Mouse (Mus musculus) cerebellum, adult (tissue): ENCODE measurements at regions not wholly inside any gene's neighbourhood (a gene's known extent, or its start where the extent isn't known, plus 50 kb on each side); places are given as distances from the start of the nearest gene placed in this dataset.
A peak's percentile ranks its signal among the peaks of the same experiment; 100 is the strongest.

Experiments used
- ATAC-seq: cut with Nextera tagmentation; 2 replicates; pipeline ENCODE4 v1.9.2; 2017; ENCODE audit warnings: mild to moderate bottlenecking, moderate library complexity, mixed read lengths; ENCODE audit not compliant: insufficient number of reproducible peaks, low FRiP score, low TSS enrichment

DNA sequence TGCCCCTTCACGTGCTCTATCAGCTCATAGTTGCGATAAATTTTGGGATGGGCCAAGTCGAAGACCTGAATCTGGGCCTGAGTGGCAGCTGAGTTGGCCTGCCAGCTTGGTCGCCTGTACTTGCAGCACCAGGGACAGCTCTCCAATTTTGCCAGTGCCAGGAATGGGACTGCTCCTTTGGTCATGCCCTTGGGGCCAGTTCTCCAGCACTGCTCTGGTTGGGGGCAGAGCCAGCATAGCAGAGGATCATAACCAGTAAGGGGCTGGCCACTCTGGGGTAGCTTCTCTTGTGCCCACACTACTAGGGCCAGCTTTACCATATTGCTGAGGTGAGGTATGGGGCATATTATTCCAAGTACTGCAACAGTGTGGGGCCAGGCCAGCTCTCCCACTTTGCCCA lies 397.0 kb upstream of the Cadm2 start:
- ATAC-seq, result no peak

DNA sequence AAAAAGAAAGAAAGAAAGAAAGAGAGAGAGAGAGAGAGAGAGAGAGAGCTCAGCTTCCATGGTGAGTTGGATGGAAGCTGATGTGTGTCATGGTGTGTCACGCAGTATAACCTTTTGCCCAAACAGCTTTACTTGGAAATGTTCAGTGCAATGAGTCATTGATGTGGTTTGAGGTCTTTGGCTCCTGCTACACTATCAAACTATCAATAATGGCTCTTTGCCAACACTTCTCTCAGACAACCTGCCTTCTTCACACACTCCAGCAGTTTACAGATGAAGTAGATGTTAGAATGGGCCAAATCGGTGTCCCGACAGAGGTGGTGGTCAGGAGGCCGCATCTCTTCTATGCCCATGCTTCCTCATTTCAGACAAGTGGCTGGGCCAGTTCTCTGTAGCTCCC lies 369.0 kb upstream of the Cadm2 start:
- ATAC-seq, result no peak

- ATAC-seq, result no peak
Measured at GRCm38 (mm10) chr16:67976565-67976964, 355.9 kb upstream of the Cadm2 start.

- no peak for ATAC-seq
Measured at GRCm38 (mm10) chr16:67968311-67969145, 347.8 kb upstream of the Cadm2 start.

DNA sequence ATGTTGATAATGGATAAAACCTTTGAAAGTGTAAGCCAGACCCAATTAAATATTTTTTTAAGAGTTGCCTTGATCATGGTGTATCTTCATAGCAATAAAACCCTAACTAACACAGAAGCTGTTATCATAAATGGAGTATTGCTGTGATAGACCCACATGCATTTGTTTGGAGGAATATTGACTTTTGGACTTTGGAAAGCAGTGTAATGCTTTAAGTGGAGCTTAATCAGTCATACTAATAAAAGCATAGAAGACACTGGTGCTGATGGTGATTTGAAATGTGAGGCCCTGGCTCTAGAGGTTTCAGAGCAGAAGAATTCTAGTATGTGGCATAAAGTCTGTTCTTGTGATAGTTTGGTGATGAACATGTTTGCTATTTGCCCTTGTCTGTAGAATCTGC lies 328.4 kb upstream of the Cadm2 start:
- ATAC-seq, result no peak

DNA sequence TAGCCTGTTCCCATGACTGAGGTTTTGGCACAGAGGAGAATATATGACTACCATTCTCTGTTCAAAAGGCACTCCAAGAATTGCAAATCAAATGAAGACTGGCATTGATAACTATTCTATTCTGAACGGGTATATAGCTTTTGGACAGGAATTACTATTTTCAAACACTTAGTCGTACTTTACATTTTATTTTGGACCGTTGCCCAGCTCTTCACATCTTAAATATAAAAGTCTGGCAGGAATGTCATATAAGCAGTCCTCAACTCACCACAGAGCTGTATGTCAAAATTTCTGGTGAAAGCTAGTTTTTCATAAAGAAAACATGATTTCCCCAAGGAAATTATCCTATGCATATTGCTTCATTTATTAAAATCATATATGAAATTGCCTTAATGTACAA lies 323.7 kb upstream of the Cadm2 start:
- no peak for ATAC-seq

DNA sequence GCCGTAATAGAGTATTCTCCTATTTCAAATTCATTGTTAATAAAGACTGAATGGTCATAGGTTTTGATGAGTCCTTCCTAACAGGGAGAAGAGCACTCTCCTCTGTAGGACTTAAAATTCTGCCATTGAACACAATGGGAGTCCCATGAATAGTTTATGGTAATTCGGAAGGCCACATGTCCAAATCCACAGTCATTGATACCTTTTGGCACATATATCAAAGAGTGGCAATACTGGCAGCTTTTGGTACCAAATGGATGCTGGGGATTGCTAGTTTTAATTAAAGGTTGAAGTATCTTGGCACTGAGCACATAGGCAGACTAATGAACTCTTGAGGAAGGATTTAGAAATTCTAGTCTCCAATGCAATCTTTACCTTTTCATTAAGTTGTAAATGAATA lies 298.5 kb upstream of the Cadm2 start:
- ATAC-seq, result no peak

- no peak for ATAC-seq
Measured at GRCm38 (mm10) chr16:67871304-67872022, 250.8 kb upstream of the Cadm2 start.

DNA sequence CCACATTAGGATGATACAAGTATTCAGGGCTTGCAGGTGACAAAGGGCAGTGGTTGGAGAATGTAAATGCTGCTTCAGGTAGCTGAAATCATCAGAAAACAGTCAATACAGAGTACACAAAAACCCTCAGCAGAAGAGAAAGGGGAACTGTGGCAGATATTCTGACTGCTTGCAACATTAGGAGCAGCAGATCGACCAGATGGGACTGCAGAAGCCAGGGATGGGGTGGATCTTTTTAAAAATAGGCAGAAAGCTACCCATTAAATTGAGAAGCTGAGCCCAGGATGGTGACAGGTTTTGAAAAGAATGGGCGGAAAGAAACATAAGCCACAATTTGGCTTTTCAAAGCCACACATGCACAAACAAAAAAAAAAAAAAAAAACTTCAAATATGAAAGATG lies 229.5 kb upstream of the Cadm2 start:
- ATAC-seq, result peak; percentile 98

- ATAC-seq, result peak; percentile 90
Measured at GRCm38 (mm10) chr16:67844481-67844880, 223.8 kb upstream of the Cadm2 start.

DNA sequence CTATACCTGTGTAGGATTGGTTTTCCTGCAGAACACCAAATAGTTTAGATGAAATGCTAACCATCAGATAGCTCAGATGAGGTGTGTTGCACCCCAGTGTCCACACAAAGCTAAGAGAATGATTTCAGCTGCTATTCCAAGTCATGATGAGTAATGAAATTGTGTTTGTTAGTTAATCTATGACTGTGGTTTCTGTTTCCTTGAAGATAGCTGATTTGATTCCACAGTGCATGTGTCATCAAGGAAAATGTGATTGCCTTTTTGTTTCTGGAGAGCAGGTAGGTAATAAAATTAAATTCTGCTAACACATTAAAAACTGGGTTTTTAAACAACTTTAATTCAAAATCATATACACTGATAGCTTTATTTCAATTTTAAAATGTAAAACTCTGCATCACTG lies 176.5 kb upstream of the Cadm2 start:
- ATAC-seq, result no peak

DNA sequence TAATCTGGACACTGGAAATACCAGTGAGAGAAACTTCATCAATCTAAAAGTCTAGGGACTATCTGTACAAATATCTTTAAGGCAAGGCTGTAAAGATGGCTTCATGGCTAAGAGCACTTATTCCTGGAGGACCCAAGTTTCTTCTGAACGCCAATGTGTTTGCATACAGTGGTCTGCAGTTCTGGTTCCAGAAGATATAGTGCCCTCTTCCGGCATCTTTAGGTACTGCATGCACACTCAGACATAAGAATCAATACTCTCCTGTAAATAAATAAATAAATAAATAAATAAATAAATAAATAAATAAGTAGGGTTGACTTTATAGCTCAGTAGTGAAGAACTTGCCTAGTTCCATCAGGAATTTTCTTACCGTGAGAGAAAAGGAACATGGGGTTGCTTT lies 155.4 kb upstream of the Cadm2 start:
- no peak for ATAC-seq

GRCm38 (mm10) chr16:67769114-67769513 lies 148.4 kb upstream of the Cadm2 start:
- no peak for ATAC-seq

DNA sequence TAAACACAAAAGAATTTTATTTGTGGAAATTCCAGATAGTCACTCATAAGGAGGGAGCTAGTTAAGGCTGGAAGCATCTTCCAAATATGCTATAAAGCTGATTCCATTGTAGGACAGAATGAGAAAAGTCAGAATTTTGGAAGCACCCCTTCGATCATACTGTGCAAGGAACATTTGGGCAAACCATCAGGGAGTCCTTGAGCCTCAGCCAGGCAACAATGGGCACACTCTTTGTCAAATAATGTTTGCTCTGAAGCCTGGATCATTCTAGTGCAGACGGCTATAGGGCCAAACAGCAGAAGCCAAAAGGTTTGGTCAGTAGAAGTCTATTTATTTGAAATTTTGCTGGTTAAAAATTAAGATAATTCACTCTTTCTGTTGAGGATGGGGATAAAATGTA lies 114.7 kb upstream of the Cadm2 start:
- peak; percentile 100 for ATAC-seq

DNA sequence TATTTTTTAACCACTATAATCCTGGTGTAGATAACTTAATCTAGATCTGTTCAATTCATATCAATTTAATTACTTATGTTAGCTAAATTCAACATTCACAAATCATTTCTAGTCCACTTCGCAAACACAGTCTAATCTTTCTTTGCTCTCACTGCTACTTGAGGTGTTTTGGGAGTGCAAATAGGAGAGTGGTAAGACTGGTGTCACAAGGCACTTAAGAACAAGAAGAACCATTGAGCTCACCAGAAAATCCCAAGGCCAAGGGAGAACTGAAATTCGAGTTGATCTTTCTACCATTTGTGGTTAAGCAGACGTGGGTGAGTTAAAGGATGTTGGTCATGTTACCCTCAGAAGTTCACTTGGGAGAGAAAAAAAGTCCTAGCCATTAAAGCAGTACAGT lies 77.9 kb upstream of the Cadm2 start:
- ATAC-seq, result no peak
